8 mouse cellular contexts compared by ENCODE assay signal in the genomic region with DNA sequence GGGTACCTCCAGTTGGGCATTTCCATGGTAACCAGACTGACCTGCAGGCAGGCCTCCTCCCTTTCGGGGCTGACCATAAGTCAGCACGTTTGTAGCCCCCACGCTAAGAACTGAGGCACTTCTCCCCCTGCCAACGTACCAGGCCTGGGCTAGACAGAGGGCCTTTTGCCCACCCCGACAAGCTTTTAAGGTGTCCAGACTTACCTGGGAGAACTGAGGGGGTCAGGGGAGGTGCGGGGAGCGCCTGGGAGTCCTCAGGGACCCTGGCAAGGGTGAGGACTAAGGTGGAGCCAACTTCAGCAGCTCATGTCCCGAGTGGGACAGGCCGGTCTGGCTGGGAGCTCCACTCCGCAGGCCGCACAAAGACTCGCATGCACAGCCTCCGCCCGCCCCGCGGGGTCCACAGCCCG. TPM values are rescaled to one million over a fixed set of nuclear protein-coding genes. Genes with fewer than 3 reads are reported as not detected.
A peak's percentile ranks its signal among the peaks of the same experiment; 100 is the strongest.
DNase-seq lines count a peak whose midpoint lies in the region; ATAC-seq and TF ChIP-seq lines count a peak whose summit lies in the region.

No protein-coding gene starts in this region.

- peaks cover 14% of the 10 kb centered on the region for H3K4me1 ChIP-seq in testis, adult 2 months (ENCODE audit: control insufficient read depth, insufficient read depth, low read length)
- peaks cover 65% of the 10 kb centered on the region for H3K4me1 ChIP-seq in midbrain, embryonic 12.5 days

- WGBS in midbrain, embryonic 12.5 days = 0% methylated on average over 14 of the region's 17 CpGs

- H3K27ac ChIP-seq in testis, adult 2 months (ENCODE audit: control insufficient read depth, insufficient read depth, low read depth, low read length) = no peak overlapping the region; the same call in 1 of the 2 replicates
- H3K27ac ChIP-seq in midbrain, embryonic 12.5 days (replicated peaks) = peak overlapping the region; percentile 98

- TF ChIP-seq CTCF in testis, adult 2 months (IDR thresholded peaks at IDR 0.05; ENCODE audit: control insufficient read depth, insufficient read depth, insufficient replicate concordance, low read depth, low read length) = no peak

- peak overlapping the region; percentile 97 for H3K9ac ChIP-seq in midbrain, embryonic 12.5 days (replicated peaks)

- H3K36me3 ChIP-seq in testis, adult 2 months (ENCODE audit: control insufficient read depth, insufficient read depth, low read length) = no peaks in the 10 kb centered on the region
- peaks cover 30% of the 10 kb centered on the region for H3K36me3 ChIP-seq in midbrain, embryonic 12.5 days

- H3K9me3 ChIP-seq in midbrain, embryonic 12.5 days = no peaks in the 10 kb centered on the region

- TF ChIP-seq POLR2A in testis, adult 2 months (IDR thresholded peaks at IDR 0.05; ENCODE audit: control insufficient read depth, low read depth, low read length) = no peak

- H3K27me3 ChIP-seq in testis, adult 2 months (ENCODE audit: control insufficient read depth, insufficient read depth, low read length) = no peaks in the 10 kb centered on the region
- H3K27me3 ChIP-seq in midbrain, embryonic 12.5 days = no peaks in the 10 kb centered on the region

- peak overlapping the region; percentile 92 for H3K4me2 ChIP-seq in midbrain, embryonic 12.5 days (replicated peaks)

- DNase-seq in CD4-positive, CD25-positive, alpha-beta regulatory T cell, adult 2 months (ENCODE audit: low read depth, low spot score) = peak; percentile 29
- DNase-seq in testis, postnatal 14 days (ENCODE audit: low spot score) = no peak
- DNase-seq in induced T-regulatory cell, adult 2 months (ENCODE audit: low read depth) = peak; percentile 40
- DNase-seq in layer of hippocampus, postnatal 14 days (ENCODE audit: low spot score in 2 of 2) = no peak
- no peak for DNase-seq in layer of hippocampus, adult 8-10 months (ENCODE audit: low spot score in 2 of 2)

- ATAC-seq in CD4-positive, CD25-positive, alpha-beta regulatory T cell, adult 4 months = no peak
- peak; percentile 8 for ATAC-seq in midbrain, embryonic 12.5 days (ENCODE audit: low FRiP score, low read depth)

- peak overlapping the region; percentile 40 for H3K4me3 ChIP-seq in testis, adult 2 months (ENCODE audit: control insufficient read depth, low read depth, low read length)
- peak overlapping the region; percentile 81 for H3K4me3 ChIP-seq in midbrain, embryonic 12.5 days

RNA-seq across cellular contexts. Expression of gene Pprc1, which starts 5.8 kb away (rescaled TPM):
- polyA plus RNA-seq in CD4-positive, CD25-positive, alpha-beta regulatory T cell, adult 4 months (2017; shearing (Covaris generic)) = 10 to 100 TPM; 20.3 to 20.4 TPM
- 8.9 and 10.1 TPM in 2 replicates for polyA plus RNA-seq in testis, adult 2 months (2012; rRNA removed)
- 30.0 and 32.2 TPM in 2 replicates for polyA plus RNA-seq in midbrain, embryonic 12.5 days (2016; fragmentation: Nextera tagmentation; extraction: Ambion mirVana)
- total RNA-seq in layer of hippocampus, postnatal 14 days (2021) = 10 to 100 TPM; 23.4 to 29.0 TPM
- total RNA-seq in layer of hippocampus, adult 8-10 months (2022) = 10 to 100 TPM; 26.4 to 34.8 (median 32.4) TPM

RNA-seq across cellular contexts. Expression of gene Ldb1, which starts 6.2 kb away (rescaled TPM):
- polyA plus RNA-seq in CD4-positive, CD25-positive, alpha-beta regulatory T cell, adult 4 months (2017; shearing (Covaris generic)) = 10 to 100 TPM; 43.6 to 47.2 TPM
- 26.2 and 28.9 TPM in 2 replicates for polyA plus RNA-seq in testis, adult 2 months (2012; rRNA removed)
- 126 and 134 TPM in 2 replicates for polyA plus RNA-seq in midbrain, embryonic 12.5 days (2016; fragmentation: Nextera tagmentation; extraction: Ambion mirVana)
- total RNA-seq in layer of hippocampus, postnatal 14 days (2021) = 100 to 1,000 TPM in 1 of 2 experiments, 10 to 100 TPM in 1; 95.3 to 103 TPM
- total RNA-seq in layer of hippocampus, adult 8-10 months (2022) = 100 to 1,000 TPM; 109 to 123 (median 120) TPM

RNA-seq across cellular contexts. Expression of gene Hps6, which starts 35.5 kb away (rescaled TPM):
- 1 to 10 TPM; 2.6 to 4.7 TPM for polyA plus RNA-seq in CD4-positive, CD25-positive, alpha-beta regulatory T cell, adult 4 months (2017; shearing (Covaris generic))
- polyA plus RNA-seq in testis, adult 2 months (2012; rRNA removed) = 1.0 and 1.1 TPM in 2 replicates
- 2.9 and 4.0 TPM in 2 replicates for polyA plus RNA-seq in midbrain, embryonic 12.5 days (2016; fragmentation: Nextera tagmentation; extraction: Ambion mirVana)
- total RNA-seq in layer of hippocampus, postnatal 14 days (2021) = 1 to 10 TPM; 4.9 to 5.9 TPM
- total RNA-seq in layer of hippocampus, adult 8-10 months (2022) = 1 to 10 TPM; 6.1 to 8.8 (median 8.2) TPM

RNA-seq across cellular contexts. Expression of gene Nolc1, which starts 36.8 kb away (rescaled TPM):
- polyA plus RNA-seq in CD4-positive, CD25-positive, alpha-beta regulatory T cell, adult 4 months (2017; shearing (Covaris generic)) = 10 to 100 TPM; 67.5 to 86.6 TPM
- polyA plus RNA-seq in testis, adult 2 months (2012; rRNA removed) = 10.8 and 12.2 TPM in 2 replicates
- polyA plus RNA-seq in midbrain, embryonic 12.5 days (2016; fragmentation: Nextera tagmentation; extraction: Ambion mirVana) = 103 and 109 TPM in 2 replicates
- total RNA-seq in layer of hippocampus, postnatal 14 days (2021) = 10 to 100 TPM; 39.9 to 40.7 TPM
- total RNA-seq in layer of hippocampus, adult 8-10 months (2022) = 10 to 100 TPM; 44.8 to 51.0 (median 47.7) TPM

RNA-seq across cellular contexts. Expression of gene Armh3, which starts 40.6 kb away (rescaled TPM):
- polyA plus RNA-seq in CD4-positive, CD25-positive, alpha-beta regulatory T cell, adult 4 months (2017; shearing (Covaris generic)) = 10 to 100 TPM in 1 of 2 experiments, 1 to 10 TPM in 1; 9.1 to 12.8 TPM
- polyA plus RNA-seq in testis, adult 2 months (2012; rRNA removed) = 5.7 and 5.8 TPM in 2 replicates
- 20.9 and 22.6 TPM in 2 replicates for polyA plus RNA-seq in midbrain, embryonic 12.5 days (2016; fragmentation: Nextera tagmentation; extraction: Ambion mirVana)
- total RNA-seq in layer of hippocampus, postnatal 14 days (2021) = 10 to 100 TPM; 21.0 to 21.3 TPM
- total RNA-seq in layer of hippocampus, adult 8-10 months (2022) = 10 to 100 TPM; 18.4 to 24.1 (median 22.3) TPM

Comparison
In these comparisons a context has a peak if more than half of its experiments do, and no peak if none do; other contexts are left out.
1. DNase-seq: peak in CD4-positive, CD25-positive, alpha-beta regulatory T cell, adult 2 months (single experiment) and induced T-regulatory cell, adult 2 months (single experiment); none in testis, postnatal 14 days (single experiment), layer of hippocampus, postnatal 14 days (0 of 2) and layer of hippocampus, adult 8-10 months (0 of 2).